Mouse (Mus musculus): ENCODE measurements around the gene Ang6. TPM values are rescaled to one million over a fixed set of nuclear protein-coding genes. Genes with fewer than 3 reads are reported as not detected.
A peak's percentile ranks its signal among the peaks of the same experiment; 100 is the strongest.
"Not testable (repeated sequence)": the region's sequence is repeated elsewhere in the genome, so short reads cannot be mapped to it uniquely, and the experiment has no call there.

Ang6 gene
- polyA plus RNA-seq (2016; fragmentation: Nextera tagmentation; extraction: Ambion mirVana): not detected in 2 replicates

- no peaks in the 10 kb centered on the region for H3K27me3 ChIP-seq (replicated peaks; ENCODE audit: low read depth, poor library complexity, severe bottlenecking)
- WGBS: 84% methylated on average over 1 of the region's 1 CpGs
- no peak for DNase-seq (ENCODE audit: low spot score)
- H3K36me3 ChIP-seq (replicated peaks): no peaks in the 10 kb centered on the region
- H3K4me3 ChIP-seq: no peak within 1 kb of the TSS
- no peaks in the 10 kb centered on the region for H3K4me1 ChIP-seq
- H3K9me3 ChIP-seq: no peaks in the 10 kb centered on the region
- H3K27ac ChIP-seq (replicated peaks): no peak within 1 kb of the TSS
Measured at GRCm38 (mm10) chr14:44002169-44002568, at the start of gene Ang6. Ang6 (minus strand) TSS chr14:44002269.

GRCm38 (mm10) chr14:44046567-44046966 lies 44.5 kb upstream of the Ang6 start:
- not testable (repeated sequence) for H3K4me1 ChIP-seq; DNase-seq (ENCODE audit: low spot score)
- 88% methylated on average over 2 of the region's 2 CpGs for WGBS

GRCm38 (mm10) chr14:44031828-44032227 lies 29.8 kb upstream of the Ang6 start:
- WGBS: 76% methylated on average over 1 of the region's 3 CpGs
- not testable (repeated sequence) for H3K36me3 ChIP-seq (replicated peaks); DNase-seq (ENCODE audit: low spot score); H3K4me1 ChIP-seq; H3K4me3 ChIP-seq; H3K27ac ChIP-seq (replicated peaks); H3K27me3 ChIP-seq (replicated peaks; ENCODE audit: low read depth, poor library complexity, severe bottlenecking); H3K9me3 ChIP-seq

More at GRCm38 (mm10) chr14:44046567-44046966, 44.5 kb upstream of the Ang6 start:
- not testable (repeated sequence) for H3K4me3 ChIP-seq; H3K27me3 ChIP-seq (replicated peaks; ENCODE audit: low read depth, poor library complexity, severe bottlenecking); H3K27ac ChIP-seq (replicated peaks); H3K36me3 ChIP-seq (replicated peaks); H3K9me3 ChIP-seq

- not testable (repeated sequence) for H3K4me1 ChIP-seq; H3K27me3 ChIP-seq (replicated peaks; ENCODE audit: low read depth, poor library complexity, severe bottlenecking); DNase-seq (ENCODE audit: low spot score); H3K4me3 ChIP-seq; H3K27ac ChIP-seq (replicated peaks); H3K36me3 ChIP-seq (replicated peaks); H3K9me3 ChIP-seq
- WGBS: 70% methylated on average over 2 of the region's 2 CpGs
Measured at GRCm38 (mm10) chr14:44009686-44010085, 7.6 kb upstream of the Ang6 start.

- H3K27ac ChIP-seq (replicated peaks); H3K9me3 ChIP-seq; H3K27me3 ChIP-seq (replicated peaks; ENCODE audit: low read depth, poor library complexity, severe bottlenecking); H3K36me3 ChIP-seq (replicated peaks); H3K4me3 ChIP-seq; DNase-seq (ENCODE audit: low spot score); H3K4me1 ChIP-seq: not testable (repeated sequence)
- WGBS: no CpG with 5 or more reads among the region's 1 CpGs
Measured at GRCm38 (mm10) chr14:44008021-44008420, 6.0 kb upstream of the Ang6 start.

- 92% methylated on average over 3 of the region's 3 CpGs for WGBS
- DNase-seq (ENCODE audit: low spot score): no peak
- H3K4me3 ChIP-seq: no peak overlapping the region
- no peaks in the 10 kb centered on the region for H3K9me3 ChIP-seq
- H3K36me3 ChIP-seq (replicated peaks): no peaks in the 10 kb centered on the region
- H3K27ac ChIP-seq (replicated peaks): no peak overlapping the region
- no peaks in the 10 kb centered on the region for H3K4me1 ChIP-seq
- H3K27me3 ChIP-seq (replicated peaks; ENCODE audit: low read depth, poor library complexity, severe bottlenecking): no peaks in the 10 kb centered on the region
Measured at GRCm38 (mm10) chr14:44001600-44001999, 469 bp downstream of the Ang6 start.

- H3K4me3 ChIP-seq; DNase-seq (ENCODE audit: low spot score); H3K27me3 ChIP-seq (replicated peaks; ENCODE audit: low read depth, poor library complexity, severe bottlenecking); H3K4me1 ChIP-seq; H3K36me3 ChIP-seq (replicated peaks); H3K27ac ChIP-seq (replicated peaks); H3K9me3 ChIP-seq: not testable (repeated sequence)
- WGBS: 80% methylated on average over 2 of the region's 2 CpGs
Measured at GRCm38 (mm10) chr14:43998455-43999000, 3.5 kb downstream of the Ang6 start.

GRCm38 (mm10) chr14:43987404-43987803 lies 14.7 kb downstream of the Ang6 start:
- peak; percentile 74 for DNase-seq (ENCODE audit: low spot score)
- WGBS: 19% methylated on average over 5 of the region's 5 CpGs
- not testable (repeated sequence) for H3K4me3 ChIP-seq; H3K9me3 ChIP-seq; H3K4me1 ChIP-seq; H3K36me3 ChIP-seq (replicated peaks); H3K27ac ChIP-seq (replicated peaks); H3K27me3 ChIP-seq (replicated peaks; ENCODE audit: low read depth, poor library complexity, severe bottlenecking)

- H3K4me3 ChIP-seq: no peak overlapping the region
Measured at GRCm38 (mm10) chr14:43986147-43986546, 15.9 kb downstream of the Ang6 start.

GRCm38 (mm10) chr14:43983897-43984296 lies 18.2 kb downstream of the Ang6 start:
- Histone ChIP-seq H3K9me3 (no peaks in the 10 kb centered on the region), H3K27me3 (replicated peaks; ENCODE audit: low read depth, poor library complexity, severe bottlenecking) (no peaks in the 10 kb centered on the region), H3K4me3 (no peak overlapping the region), H3K27ac (replicated peaks) (no peak overlapping the region), H3K4me1 (no peaks in the 10 kb centered on the region), H3K36me3 (replicated peaks) (no peaks in the 10 kb centered on the region)
- 1% methylated on average over 4 of the region's 4 CpGs for WGBS
- DNase-seq (ENCODE audit: low spot score): peak; percentile 81

More at GRCm38 (mm10) chr14:43986147-43986546, 15.9 kb downstream of the Ang6 start:
- H3K9me3 ChIP-seq: no peaks in the 10 kb centered on the region
- H3K4me1 ChIP-seq: no peaks in the 10 kb centered on the region
- no peak overlapping the region for H3K27ac ChIP-seq (replicated peaks)
- H3K27me3 ChIP-seq (replicated peaks; ENCODE audit: low read depth, poor library complexity, severe bottlenecking): no peaks in the 10 kb centered on the region
- 81% methylated on average over 2 of the region's 2 CpGs for WGBS
- no peaks in the 10 kb centered on the region for H3K36me3 ChIP-seq (replicated peaks)
- DNase-seq (ENCODE audit: low spot score): no peak

GRCm38 (mm10) chr14:43983454-43983853 lies 18.6 kb downstream of the Ang6 start:
- H3K27me3 ChIP-seq (replicated peaks; ENCODE audit: low read depth, poor library complexity, severe bottlenecking): no peaks in the 10 kb centered on the region
- H3K4me3 ChIP-seq: no peak overlapping the region
- no peaks in the 10 kb centered on the region for H3K9me3 ChIP-seq
- no peak overlapping the region for H3K27ac ChIP-seq (replicated peaks)
- H3K4me1 ChIP-seq: no peaks in the 10 kb centered on the region
- no peak for DNase-seq (ENCODE audit: low spot score)
- H3K36me3 ChIP-seq (replicated peaks): no peaks in the 10 kb centered on the region
- WGBS: 75% methylated on average over 4 of the region's 4 CpGs

GRCm38 (mm10) chr14:43956769-43957168 lies 45.3 kb downstream of the Ang6 start, which contains the start of gene Ang5:
Ang5 (plus strand) TSS chr14:43957069.
- not testable (repeated sequence) for H3K27ac ChIP-seq (replicated peaks); H3K27me3 ChIP-seq (replicated peaks; ENCODE audit: low read depth, poor library complexity, severe bottlenecking); DNase-seq (ENCODE audit: low spot score); H3K9me3 ChIP-seq; H3K4me3 ChIP-seq; H3K36me3 ChIP-seq (replicated peaks); H3K4me1 ChIP-seq
- no CpG with 5 or more reads among the region's 2 CpGs for WGBS

- not testable (repeated sequence) for H3K4me3 ChIP-seq; H3K9me3 ChIP-seq; H3K27ac ChIP-seq (replicated peaks); H3K36me3 ChIP-seq (replicated peaks); DNase-seq (ENCODE audit: low spot score); H3K4me1 ChIP-seq; H3K27me3 ChIP-seq (replicated peaks; ENCODE audit: low read depth, poor library complexity, severe bottlenecking)
- WGBS: no CpG with 5 or more reads among the region's 1 CpGs
Measured at GRCm38 (mm10) chr14:43955074-43955473, 47.0 kb downstream of the Ang6 start.
